In the genomic region with DNA sequence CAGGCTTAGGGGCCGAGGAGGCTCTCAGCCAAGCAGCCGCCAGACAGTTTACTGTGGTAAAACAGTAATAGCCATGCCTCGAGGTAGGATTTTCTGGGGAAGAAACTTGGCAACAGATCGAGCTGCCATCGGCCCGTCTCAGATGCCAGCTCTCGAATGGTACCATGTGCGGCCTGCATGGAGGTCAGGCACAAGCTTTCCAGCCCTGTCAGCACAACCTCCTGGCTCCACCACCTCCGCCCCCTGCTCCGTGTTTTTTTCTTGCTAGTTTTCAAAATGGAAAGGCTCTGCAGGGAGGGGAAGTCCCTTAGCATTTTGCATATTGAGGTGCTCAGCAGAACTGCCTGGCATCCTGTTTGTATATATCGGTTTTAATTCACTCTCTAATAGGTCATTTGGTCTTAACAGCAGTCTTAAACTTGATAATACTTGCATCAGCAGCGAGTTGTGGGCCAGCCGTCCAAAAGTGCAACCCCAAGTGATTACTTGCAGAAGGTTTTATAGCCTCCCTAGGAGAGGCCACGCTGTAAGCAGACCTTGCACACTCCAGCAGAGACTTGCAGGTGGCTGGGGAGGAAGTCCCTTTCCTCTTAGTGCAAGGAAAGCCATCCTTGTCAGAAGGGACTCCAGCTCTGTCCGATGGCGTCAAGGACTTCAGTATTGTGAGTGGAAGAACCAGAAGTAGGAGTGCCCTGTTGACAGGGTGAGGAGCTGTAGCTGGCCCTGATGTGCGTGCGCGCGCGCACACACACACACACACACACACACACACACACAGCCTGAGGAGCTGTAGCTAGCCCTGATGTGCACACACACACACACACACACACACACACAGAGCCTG, we compare ENCODE assay signal across 8 mouse cellular contexts. TPM values are rescaled to one million over a fixed set of nuclear protein-coding genes. Genes with fewer than 3 reads are reported as not detected.
DNase-seq lines count a peak whose midpoint lies in the region; ATAC-seq and TF ChIP-seq lines count a peak whose summit lies in the region.

No protein-coding gene starts in this region.

- no peaks in the 10 kb centered on the region for H3K9me3 ChIP-seq in intestine, embryonic 15.5 days
- H3K9me3 ChIP-seq in liver, postnatal 0 days (ENCODE audit: low read length): no peaks in the 10 kb centered on the region

- no peaks in the 10 kb centered on the region for H3K27me3 ChIP-seq in intestine, embryonic 15.5 days (replicated peaks)
- no peaks in the 10 kb centered on the region for H3K27me3 ChIP-seq in liver, postnatal 0 days (ENCODE audit: insufficient read depth, low read length)

- H3K4me3 ChIP-seq in intestine, embryonic 15.5 days (replicated peaks): no peak overlapping the region
- H3K4me3 ChIP-seq in liver, postnatal 0 days (ENCODE audit: low read depth, low read length): no peak overlapping the region

- DNase-seq in gastrocnemius, adult 18-20 months (ENCODE audit: low spot score): peak; percentile 57
- no peak for DNase-seq in gastrocnemius, postnatal 10 days
- peak; percentile 25 to 35 for DNase-seq in gastrocnemius, postnatal 36 days
- peak; percentile 26 for DNase-seq in liver, postnatal 0 days
- peak; percentile 36 for DNase-seq in testis, postnatal 14 days (ENCODE audit: low spot score)
- no peak for DNase-seq in left cerebral cortex, postnatal 25 days (ENCODE audit: low spot score in 2 of 2)

- no peaks in the 10 kb centered on the region for H3K36me3 ChIP-seq in intestine, embryonic 15.5 days
- H3K36me3 ChIP-seq in liver, postnatal 0 days (replicated peaks; ENCODE audit: insufficient read depth, low read length): no peaks in the 10 kb centered on the region

- H3K9ac ChIP-seq in intestine, embryonic 15.5 days: no peak overlapping the region
- H3K9ac ChIP-seq in liver, postnatal 0 days (replicated peaks): no peak overlapping the region

- H3K4me2 ChIP-seq in intestine, embryonic 15.5 days (replicated peaks): 0 out of 2 replicates have a peak overlapping the region, but pooled peaks have one; percentile 26
- H3K4me2 ChIP-seq in liver, postnatal 0 days (ENCODE audit: low read depth, low read length): peak overlapping the region; percentile 45

- H3K27ac ChIP-seq in intestine, embryonic 15.5 days: peak overlapping the region; percentile 66
- H3K27ac ChIP-seq in liver, postnatal 0 days (ENCODE audit: low read depth): peak overlapping the region; percentile 76

- intact Hi-C loops in gastrocnemius, postnatal 36 days (cut with DNase I): no loop called here
- intact Hi-C loops in left cerebral cortex, postnatal 25 days (cut with DNase I): no loop called here

- TF ChIP-seq EP300 in liver, postnatal 0 days (IDR thresholded peaks at IDR 0.05; ENCODE audit: low read depth): no peak

- no peak for TF ChIP-seq CTCF in liver, postnatal 0 days (IDR thresholded peaks at IDR 0.05; ENCODE audit: low read depth)

- 43% methylated on average over 21 of the region's 21 CpGs for WGBS in intestine, embryonic 15.5 days
- WGBS in liver, postnatal 0 days (ENCODE audit: insufficient replicate concordance): 40% methylated on average over 21 of the region's 21 CpGs

- H3K4me1 ChIP-seq in intestine, embryonic 15.5 days (replicated peaks): peaks cover 29% of the 10 kb centered on the region
- H3K4me1 ChIP-seq in liver, postnatal 0 days (ENCODE audit: insufficient read depth): peaks cover 54% of the 10 kb centered on the region

- peak; percentile 83 for ATAC-seq in activated CD4-positive, CD25-positive, alpha-beta regulatory T cell, adult 4 months
- ATAC-seq in intestine, embryonic 15.5 days: peak; percentile 81
- peak; percentile 4; the same call in 1 of the 2 replicates for ATAC-seq in liver, postnatal 0 days

RNA-seq across cellular contexts. Expression of gene Spock2, which starts 24.8 kb away (rescaled TPM):
- 1 to 10 TPM; 5.4 to 5.6 TPM for total RNA-seq in gastrocnemius, adult 18-20 months (2021)
- total RNA-seq in gastrocnemius, postnatal 10 days (2021): 1 to 10 TPM; 4.6 to 6.2 TPM
- polyA plus RNA-seq in activated CD4-positive, CD25-positive, alpha-beta regulatory T cell, adult 4 months (2017; shearing (Covaris generic)): 1 to 10 TPM; 3.9 to 5.3 TPM
- 1 to 10 TPM; 4.9 to 5.8 TPM for total RNA-seq in gastrocnemius, postnatal 36 days (2021)
- polyA plus RNA-seq in intestine, embryonic 15.5 days (2015; fragmentation: Nextera tagmentation; extraction: Ambion mirVana): 3.7 and 4.2 TPM in 2 replicates
- polyA plus RNA-seq in liver, postnatal 0 days (2015; fragmentation: Nextera tagmentation; extraction: Ambion mirVana): 0.09 and 0.11 TPM in 2 replicates
- total RNA-seq in left cerebral cortex, postnatal 25 days (2021): 100 to 1,000 TPM; 588 to 602 TPM

Comparison
In these comparisons a context has a peak if more than half of its experiments do, and no peak if none do; other contexts are left out.
1. DNase-seq: peak in gastrocnemius, adult 18-20 months (single experiment), gastrocnemius, postnatal 36 days (2 of 2), liver, postnatal 0 days (single experiment) and testis, postnatal 14 days (single experiment); none in gastrocnemius, postnatal 10 days (single experiment) and left cerebral cortex, postnatal 25 days (0 of 2).
2. ATAC-seq: peak in every context shown above with its lines; median percentile 83 in activated CD4-positive, CD25-positive, alpha-beta regulatory T cell, adult 4 months; 81 in intestine, embryonic 15.5 days; 4 in liver, postnatal 0 days.
3. RNA of gene Spock2, which starts 24.8 kb away (total RNA-seq): 588 to 602 TPM in left cerebral cortex, postnatal 25 days; 4.6 to 6.2 TPM in gastrocnemius, postnatal 10 days, 4.9 to 5.8 TPM in gastrocnemius, postnatal 36 days and 5.4 to 5.6 TPM in gastrocnemius, adult 18-20 months; every median in the first group is over 10 times any median in the second.